Mouse (Mus musculus) heart, postnatal 14 days (tissue): ENCODE data around the gene Nufip1. TPM values are rescaled to one million over a fixed set of nuclear protein-coding genes. Genes with fewer than 3 reads are reported as not detected.

ENCODE experiments used
- DNase-seq, 2 experiments: peaks; one replicate each; pipeline ENCODE4 v3.0.0; 2021 to 2022
- intact Hi-C: fragments of 180-260 bp; cut with DNase I; formaldehyde crosslinking; loops from one replicate; pipeline ENCODE4 v1.15.1; 2025
- long read RNA-seq, 2 experiments: library from polyadenylated mRNA; stranded (forward); transcript quantifications; one replicate each; pipeline ENCODE4 v2.0.0; 2021
- total RNA-seq, 2 experiments: library from RNA; stranded (reverse); gene quantifications; 2 replicates each; pipeline ENCODE4 v1.2.3; 2021

Gene Nufip1
- 1 to 10 TPM; 3.1 to 3.6 TPM for total RNA-seq
- long read RNA-seq, experiment 1, transcript Nufip1-201 (10 exons, 3,974 nt), result major isoform, 12 of 13 reads
- long read RNA-seq, experiment 1, partial matches to known transcripts, result 0 of 13 reads
- long read RNA-seq, experiment 1, other reads (novel, unspliced or antisense), result 1 of 13 reads
- long read RNA-seq, experiment 2, transcript Nufip1-201 (10 exons, 3,974 nt), result major isoform, 9 of 13 reads
- long read RNA-seq, experiment 2, partial matches to known transcripts, result 2 of 13 reads
- long read RNA-seq, experiment 2, other reads (novel, unspliced or antisense), result 2 of 13 reads

GRCm38 (mm10) chr14:76110396-76111221 is at the start of gene Nufip1, which contains the start of gene Gpalpp1:
TSS of gene Nufip1 (plus strand) at chr14:76110891.
TSS of gene Gpalpp1 (minus strand) at chr14:76110760.
- peak; percentile 77 to 89 for DNase-seq
- intact Hi-C loops, result no loop called here

- intact Hi-C loops, result no loop called here
Measured at GRCm38 (mm10) chr14:76067237-76067636, 43.5 kb upstream of the Nufip1 start.

GRCm38 (mm10) chr14:76068296-76068695 is 42.4 kb upstream of the Nufip1 start:
- DNase-seq, result no peak
- intact Hi-C loops, result no loop called here

More at GRCm38 (mm10) chr14:76067237-76067636, 43.5 kb upstream of the Nufip1 start:
- no peak for DNase-seq

- no peak for DNase-seq
- intact Hi-C loops, result no loop called here
Measured at GRCm38 (mm10) chr14:76069296-76069695, 41.4 kb upstream of the Nufip1 start.

GRCm38 (mm10) chr14:76072626-76073025 is 38.1 kb upstream of the Nufip1 start:
- intact Hi-C loops, result no loop called here
- no peak for DNase-seq

GRCm38 (mm10) chr14:76074206-76074605 is 36.5 kb upstream of the Nufip1 start:
- intact Hi-C loops, result no loop called here
- DNase-seq, result no peak

- no peak for DNase-seq
- intact Hi-C loops, result no loop called here
Measured at GRCm38 (mm10) chr14:76075721-76076120, 35.0 kb upstream of the Nufip1 start.

GRCm38 (mm10) chr14:76076602-76077001 is 34.1 kb upstream of the Nufip1 start:
- intact Hi-C loops, result loop anchor here (1.0 kb wide), 2 partner anchors 177 to 200 kb away; no protein-coding TSS in a partner anchor
- no peak for DNase-seq

GRCm38 (mm10) chr14:76077088-76077491 is 33.6 kb upstream of the Nufip1 start:
- intact Hi-C loops, result loop anchor here (1.0 kb wide), 2 partner anchors 178 to 201 kb away; no protein-coding TSS in a partner anchor
- peak; percentile 13 to 52 for DNase-seq

- intact Hi-C loops, result no loop called here
- DNase-seq, result peak; percentile 3 to 36
Measured at GRCm38 (mm10) chr14:76081451-76081850, 29.2 kb upstream of the Nufip1 start.

GRCm38 (mm10) chr14:76082086-76082636 is 28.5 kb upstream of the Nufip1 start:
- DNase-seq, result no peak
- intact Hi-C loops, result no loop called here

- intact Hi-C loops, result no loop called here
- no peak for DNase-seq
Measured at GRCm38 (mm10) chr14:76084188-76084587, 26.5 kb upstream of the Nufip1 start.

- intact Hi-C loops, result no loop called here
- no peak for DNase-seq
Measured at GRCm38 (mm10) chr14:76097244-76097643, 13.4 kb upstream of the Nufip1 start.

GRCm38 (mm10) chr14:76097815-76098214 is 12.9 kb upstream of the Nufip1 start:
- no peak for DNase-seq
- intact Hi-C loops, result no loop called here

GRCm38 (mm10) chr14:76099543-76099942 is 11.1 kb upstream of the Nufip1 start:
- DNase-seq, result no peak
- intact Hi-C loops, result no loop called here

- intact Hi-C loops, result no loop called here
- no peak for DNase-seq
Measured at GRCm38 (mm10) chr14:76115744-76116143, 5.1 kb downstream of the Nufip1 start.

- intact Hi-C loops, result no loop called here
- DNase-seq, result no peak
Measured at GRCm38 (mm10) chr14:76118963-76119362, 8.3 kb downstream of the Nufip1 start.

- DNase-seq, result no peak
- intact Hi-C loops, result loop anchor here (5.0 kb wide), 1 partner anchor 892 kb away; no protein-coding TSS in a partner anchor
Measured at GRCm38 (mm10) chr14:76120472-76120871, 9.8 kb downstream of the Nufip1 start.

- intact Hi-C loops, result loop anchor here (2.0 to 5.0 kb wide), 2 partner anchors 351 to 890 kb away; no protein-coding TSS in a partner anchor
Measured at GRCm38 (mm10) chr14:76121901-76122662, 11.4 kb downstream of the Nufip1 start.

GRCm38 (mm10) chr14:76122663-76123058 is 12.0 kb downstream of the Nufip1 start:
- DNase-seq, result no peak

More at GRCm38 (mm10) chr14:76121901-76122662, 11.4 kb downstream of the Nufip1 start:
- DNase-seq, result peak; percentile 49 to 64

More at GRCm38 (mm10) chr14:76122663-76123058, 12.0 kb downstream of the Nufip1 start:
- intact Hi-C loops, result loop anchor here (2.0 to 5.0 kb wide), 2 partner anchors 350 to 890 kb away; no protein-coding TSS in a partner anchor
